Mouse (Mus musculus): ENCODE results near the gene Polr3h.

- TF ChIP-seq TAL1 (IDR thresholded peaks at IDR 0.05; ENCODE audit: low read length) (no peak), GATA1 (IDR thresholded peaks at IDR 0.05; ENCODE audit: low read length) (no peak)
Measured at GRCm38 (mm10) chr15:81845033-81845625, 80.9 kb downstream of the Polr3h start.
